Comparison of ENCODE assay signal across 8 mouse cellular contexts in the genomic region with DNA sequence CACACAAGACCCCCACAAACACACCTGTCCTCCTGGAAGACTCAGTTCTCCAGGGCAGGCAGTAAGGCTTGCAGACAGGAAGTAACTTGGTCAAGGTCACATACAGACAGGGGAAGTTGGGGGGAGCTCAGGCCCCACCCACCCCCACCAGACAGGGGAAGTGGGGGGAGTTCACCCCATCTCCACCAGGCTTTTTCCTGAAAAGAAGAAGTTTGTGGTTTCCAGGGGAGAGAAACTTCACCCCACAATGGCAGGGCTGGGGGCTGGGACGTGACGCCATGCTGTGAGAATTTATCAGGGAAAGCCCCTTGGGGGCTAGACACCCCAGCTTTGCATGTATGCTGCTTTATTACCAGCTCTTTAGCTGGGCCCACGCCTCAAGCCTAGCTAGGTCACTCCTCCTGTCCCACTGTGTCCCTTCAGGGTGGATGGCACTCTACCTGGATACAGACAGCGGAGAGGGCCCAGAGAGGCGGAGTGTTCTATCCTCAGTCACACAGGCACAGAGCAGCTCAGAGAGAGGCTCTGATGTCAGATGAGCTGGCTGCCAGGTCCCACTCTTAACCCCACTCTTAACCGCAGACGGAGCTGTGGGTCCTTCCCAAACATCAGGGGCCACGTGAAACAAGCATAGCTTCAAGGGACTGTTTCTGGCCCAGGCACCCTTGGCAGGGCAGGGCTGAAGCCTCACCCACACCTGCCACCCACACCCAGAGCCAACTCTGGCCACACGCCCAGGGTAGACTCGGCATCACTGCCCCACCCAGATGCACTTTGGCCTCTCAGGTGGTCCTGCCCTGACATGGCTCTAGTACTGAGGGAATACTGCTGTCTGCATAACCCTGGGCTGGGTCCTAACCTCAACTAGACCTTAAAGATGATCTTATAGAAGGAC. TPM values are rescaled to one million over a fixed set of nuclear protein-coding genes. Genes with fewer than 3 reads are reported as not detected.
DNase-seq lines count a peak whose midpoint lies in the region; ATAC-seq lines count a peak whose summit lies in the region.

No protein-coding gene starts in this region.

- ATAC-seq in common myeloid progenitor, adult 5-6 weeks (replicated peaks; ENCODE audit: low read depth, poor library complexity, severe bottlenecking): peak; percentile 77

- peak; percentile 25 for DNase-seq in kidney, adult 18-20 months
- DNase-seq in kidney, adult 8-10 months: no peak
- DNase-seq in kidney, postnatal 14 days: peak; percentile 55
- peak; percentile 55 to 76 for DNase-seq in monocyte, adult 2 months (ENCODE audit: low read depth in 1 of 2, low spot score in 2 of 2)
- no peak for DNase-seq in right cerebral cortex, postnatal 36 days (ENCODE audit: low spot score in 2 of 2)
- no peak for DNase-seq in adrenal gland, postnatal 10 days
- no peak for DNase-seq in layer of hippocampus, adult 9-10 months (ENCODE audit: low spot score)

RNA-seq across cellular contexts. Expression of gene Vasp, which starts 5.4 kb away (rescaled TPM):
- 47.6 and 61.7 TPM in 2 replicates for total RNA-seq in common myeloid progenitor, adult 5-6 weeks (2017)
- 10 to 100 TPM; 73.9 to 77.2 TPM for total RNA-seq in adrenal gland, postnatal 10 days (2021)

RNA-seq across cellular contexts. Expression of gene Ppm1n, which starts 13.7 kb away (rescaled TPM):
- not detected in 2 replicates for total RNA-seq in common myeloid progenitor, adult 5-6 weeks (2017)
- under 1 TPM in 1 of 2 experiments, not detected in 1; 0.30 TPM for total RNA-seq in adrenal gland, postnatal 10 days (2021)

RNA-seq across cellular contexts. Expression of gene Rtn2, which starts 16.2 kb away (rescaled TPM):
- 0.14 TPM in 1 of 2 replicates, not detected in the other for total RNA-seq in common myeloid progenitor, adult 5-6 weeks (2017)
- 10 to 100 TPM; 20.2 to 59.7 TPM for total RNA-seq in adrenal gland, postnatal 10 days (2021)

RNA-seq across cellular contexts. Expression of gene Opa3, which starts 38.0 kb away (rescaled TPM):
- 22.4 and 24.0 TPM in 2 replicates for total RNA-seq in common myeloid progenitor, adult 5-6 weeks (2017)
- 10 to 100 TPM; 26.5 to 26.6 TPM for total RNA-seq in adrenal gland, postnatal 10 days (2021)

RNA-seq across cellular contexts. Expression of gene Fosb, which starts 43.7 kb away (rescaled TPM):
- 61.8 and 98.3 TPM in 2 replicates for total RNA-seq in common myeloid progenitor, adult 5-6 weeks (2017)
- 10 to 100 TPM in 1 of 2 experiments, 1 to 10 TPM in 1; 1.2 to 12.9 TPM for total RNA-seq in adrenal gland, postnatal 10 days (2021)

Comparison
In these comparisons a context has a peak if more than half of its experiments do, and no peak if none do; other contexts are left out.
1. DNase-seq: peak in kidney, adult 18-20 months (single experiment), kidney, postnatal 14 days (single experiment) and monocyte, adult 2 months (2 of 2); none in kidney, adult 8-10 months (0 of 2), right cerebral cortex, postnatal 36 days (0 of 2), adrenal gland, postnatal 10 days (single experiment) and layer of hippocampus, adult 9-10 months (single experiment).
2. RNA of gene Rtn2, which starts 16.2 kb away (total RNA-seq): 20.2 to 59.7 TPM in adrenal gland, postnatal 10 days; 0.14 TPM in common myeloid progenitor, adult 5-6 weeks; every median in the first group is over 10 times any median in the second.